24 mouse cellular contexts compared by ENCODE assay signal in the genomic region with DNA sequence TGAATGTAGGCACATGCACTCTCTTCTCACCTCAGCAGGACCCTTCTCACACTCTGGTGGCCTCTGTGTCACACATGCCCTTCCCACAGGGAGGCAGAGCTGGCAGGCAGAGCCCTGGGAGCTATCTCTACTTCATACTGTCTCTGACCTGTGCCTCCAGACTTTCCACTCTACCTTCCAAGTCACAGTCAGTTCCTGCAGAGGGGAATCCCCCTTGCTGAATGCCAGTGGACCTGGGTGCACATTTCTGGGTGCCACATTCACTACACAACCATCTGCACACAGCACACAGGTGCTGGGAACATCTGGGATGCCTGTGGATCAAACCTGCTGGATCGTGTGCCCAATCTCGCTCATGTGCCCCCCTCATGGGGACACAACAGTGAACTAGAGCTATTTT.
DNase-seq lines count a peak whose midpoint lies in the region; ATAC-seq and TF ChIP-seq lines count a peak whose summit lies in the region.
"Had no signal": no experiment of that assay in that cellular context is flagged by ENCODE, and none has a peak within 500 bp of the region (broad histone marks: within the 10 kb centered on the region; RNA-seq: fewer than 3 reads in every experiment).

No protein-coding gene starts in this region.

- H3K27ac ChIP-seq in gastrocnemius, adult 2 months: peak overlapping the region; percentile 56; the same call in 1 of the 2 replicates
- peak overlapping the region; percentile 53 for H3K27ac ChIP-seq in heart, adult 2 months
- peak overlapping the region; percentile 90 for H3K27ac ChIP-seq in heart, embryonic 15.5 days
- no peak overlapping the region for H3K27ac ChIP-seq in intestine, postnatal 0 days (ENCODE audit: low read depth, low read length)
- H3K27ac ChIP-seq: forebrain, embryonic 12.5 days; hindbrain, embryonic 13.5 days; left cerebral cortex, adult 2 months; neural tube, embryonic 15.5 days; stomach, embryonic 15.5 days had no signal

- TF ChIP-seq POLR2A in heart, adult 2 months (IDR thresholded peaks at IDR 0.05; ENCODE audit: insufficient read depth, low read depth, low read length): no peak

- H3K9ac ChIP-seq in heart, adult 2 months (ENCODE audit: low read depth, low read length): no peak overlapping the region
- no peak overlapping the region for H3K9ac ChIP-seq in heart, embryonic 15.5 days
- no peak overlapping the region for H3K9ac ChIP-seq in intestine, postnatal 0 days (ENCODE audit: low read depth, low read length)
- H3K9ac ChIP-seq: forebrain, embryonic 12.5 days; hindbrain, embryonic 13.5 days; neural tube, embryonic 15.5 days; stomach, embryonic 15.5 days had no signal

- H3K4me2 ChIP-seq in heart, embryonic 15.5 days: no peak overlapping the region
- H3K4me2 ChIP-seq in intestine, postnatal 0 days (replicated peaks; ENCODE audit: low read depth): no peak overlapping the region
- H3K4me2 ChIP-seq: forebrain, embryonic 12.5 days; hindbrain, embryonic 13.5 days; neural tube, embryonic 15.5 days; stomach, embryonic 15.5 days had no signal

- intact Hi-C loops in gastrocnemius, adult 2 months (cut with DNase I): loop anchor here (5.0 kb wide), 2 partner anchors 64 to 131 kb away; no protein-coding TSS in a partner anchor
- intact Hi-C loops in gastrocnemius, postnatal 36 days (cut with DNase I): no loop called here
- intact Hi-C loops in heart, adult 2 months (cut with DNase I): loop anchor here (5.0 kb wide), 1 partner anchor 136 kb away; no protein-coding TSS in a partner anchor

- no peaks in the 10 kb centered on the region for H3K9me3 ChIP-seq in heart, embryonic 15.5 days (replicated peaks)
- no peaks in the 10 kb centered on the region for H3K9me3 ChIP-seq in intestine, postnatal 0 days (ENCODE audit: control insufficient read depth)
- H3K9me3 ChIP-seq: forebrain, embryonic 12.5 days; hindbrain, embryonic 13.5 days; megakaryocyte, embryonic 14.5 days; neural tube, embryonic 15.5 days; stomach, embryonic 15.5 days had no signal

- 66% methylated on average over 2 of the region's 2 CpGs for WGBS in heart, adult 2 months
- 62% methylated on average over 2 of the region's 2 CpGs for WGBS in heart, embryonic 15.5 days
- 90% methylated on average over 2 of the region's 2 CpGs for WGBS in intestine, postnatal 0 days

- H3K36me3 ChIP-seq in heart, adult 2 months (ENCODE audit: control insufficient read depth, insufficient read depth, low read length): peaks cover 2% of the 10 kb centered on the region; the same call in 1 of the 2 replicates
- no peaks in the 10 kb centered on the region for H3K36me3 ChIP-seq in heart, embryonic 15.5 days
- no peaks in the 10 kb centered on the region for H3K36me3 ChIP-seq in intestine, postnatal 0 days (ENCODE audit: control insufficient read depth, insufficient read depth)
- H3K36me3 ChIP-seq: forebrain, embryonic 12.5 days; hindbrain, embryonic 13.5 days; neural tube, embryonic 15.5 days; stomach, embryonic 15.5 days had no signal

- H3K27me3 ChIP-seq in heart, adult 2 months (ENCODE audit: control insufficient read depth, insufficient read depth, low read length): no peaks in the 10 kb centered on the region
- no peaks in the 10 kb centered on the region for H3K27me3 ChIP-seq in heart, embryonic 15.5 days
- no peaks in the 10 kb centered on the region for H3K27me3 ChIP-seq in intestine, postnatal 0 days (replicated peaks; ENCODE audit: control insufficient read depth, insufficient read depth, low read length)
- H3K27me3 ChIP-seq: forebrain, embryonic 12.5 days; hindbrain, embryonic 13.5 days; neural tube, embryonic 15.5 days; stomach, embryonic 15.5 days had no signal

- no peak overlapping the region for H3K4me3 ChIP-seq in gastrocnemius, adult 2 months
- no peak overlapping the region for H3K4me3 ChIP-seq in heart, adult 2 months
- no peak overlapping the region for H3K4me3 ChIP-seq in heart, embryonic 15.5 days
- H3K4me3 ChIP-seq in intestine, postnatal 0 days (ENCODE audit: low read depth, low read length): no peak overlapping the region
- H3K4me3 ChIP-seq: forebrain, embryonic 12.5 days; hindbrain, embryonic 13.5 days; left cerebral cortex, adult 2 months; megakaryocyte, embryonic 14.5 days; myocyte; neural tube, embryonic 15.5 days; stomach, embryonic 15.5 days had no signal

- H3K4me1 ChIP-seq in heart, adult 2 months (ENCODE audit: control insufficient read depth, insufficient read depth, low read length): peaks cover 1% of the 10 kb centered on the region
- H3K4me1 ChIP-seq in heart, embryonic 15.5 days (replicated peaks): peaks cover 25% of the 10 kb centered on the region
- H3K4me1 ChIP-seq in intestine, postnatal 0 days (replicated peaks; ENCODE audit: control insufficient read depth, insufficient read depth, low read length): no peaks in the 10 kb centered on the region
- H3K4me1 ChIP-seq: forebrain, embryonic 12.5 days; stomach, embryonic 15.5 days had no signal

- H3K79me2 ChIP-seq in heart, adult 2 months (replicated peaks; ENCODE audit: control insufficient read depth, insufficient read depth, low read length): no peaks in the 10 kb centered on the region

- TF ChIP-seq CTCF in gastrocnemius, adult 2 months (IDR thresholded peaks at IDR 0.05): no peak
- 0 out of 2 replicates have a peak, but pooled peaks have one; percentile 7 for TF ChIP-seq CTCF in heart, adult 2 months (IDR thresholded peaks at IDR 0.05)
- no peak for TF ChIP-seq CTCF in intestine, postnatal 0 days (IDR thresholded peaks at IDR 0.05; ENCODE audit: low read depth)

- peak; percentile 84 for TF ChIP-seq EP300 in heart, adult 2 months (IDR thresholded peaks at IDR 0.05; ENCODE audit: insufficient read depth, low read depth, low read length)

- 0 out of 2 replicates have a peak, but pooled peaks have one; percentile 4 for ATAC-seq in heart, embryonic 15.5 days (replicated peaks; ENCODE audit: insufficient number of reproducible peaks, insufficient read depth, low FRiP score, low read depth)
- no peak for ATAC-seq in intestine, postnatal 0 days
- ATAC-seq: inflammation-experienced regulatory T-cells, adult 6 months had no signal

- DNase-seq in gastrocnemius, adult 2 months: peak; percentile 42
- no peak for DNase-seq in gastrocnemius, postnatal 36 days
- DNase-seq in heart, adult 2 months: peak; percentile 36 to 54
- peak; percentile 33 for DNase-seq in heart, postnatal 4 days
- DNase-seq in cerebellum, postnatal 36 days: no peak
- DNase-seq: cerebellum, adult 2 months; kidney, adult 8-10 months; kidney, postnatal 36 days; layer of hippocampus, adult 9-11 months; left cerebral cortex, postnatal 4 days; liver; lung, postnatal 10 days; midbrain, embryonic 14.5 days; right cerebral cortex, postnatal 14 days had no signal

Comparison
In these comparisons a context has a peak if more than half of its experiments do, and no peak if none do; other contexts are left out.
1. DNase-seq: peak in gastrocnemius, adult 2 months (single experiment), heart, adult 2 months (2 of 2) and heart, postnatal 4 days (single experiment); none in gastrocnemius, postnatal 36 days (0 of 2) and cerebellum, postnatal 36 days (0 of 2).